Mouse (Mus musculus): Measurements from ENCODE around the gene Mup19. TPM values are rescaled to one million over a fixed set of nuclear protein-coding genes. Genes with fewer than 3 reads are reported as not detected.
"Not testable (repeated sequence)": the region's sequence is repeated elsewhere in the genome, so short reads cannot be mapped to it uniquely, and the experiment has no call there.

Mup19 gene
- total and polyA plus RNA-seq, 3 experiments, result not detected

- Histone ChIP-seq H3K9me3 (replicated peaks; ENCODE audit: insufficient read depth, low read length) (no peaks in the 10 kb centered on the region), H3K27me3 (ENCODE audit: control insufficient read depth in 1 of 2, insufficient read depth in 2 of 2, low read length in 2 of 2) (no peaks in the 10 kb centered on the region), H3K79me2 (ENCODE audit: control insufficient read depth, insufficient read depth, low read length, poor library complexity) (no peaks in the 10 kb centered on the region), H3K4me3 (ENCODE audit: control insufficient read depth in 1 of 2, insufficient read depth in 1 of 2, low read depth in 2 of 2, low read length in 2 of 2) (no peak overlapping the region), H3K9ac (ENCODE audit: control insufficient read depth, low read depth, low read length, poor library complexity, severe bottlenecking) (no peak overlapping the region), H3K27ac (ENCODE audit: control insufficient read depth, low read depth, low read length) (no peak overlapping the region), H3K4me1 (ENCODE audit: control insufficient read depth in 1 of 2, insufficient read depth in 2 of 2, low read length in 2 of 2) (no peaks in the 10 kb centered on the region), H3K36me3 (ENCODE audit: control insufficient read depth in 1 of 2, insufficient read depth in 2 of 2, low read length in 2 of 2) (no peaks in the 10 kb centered on the region)
- DNase-seq (ENCODE audit: low read depth, low spot score), result no peak
- TF ChIP-seq CTCF (IDR thresholded peaks at IDR 0.05 in 2 of 3, conservative IDR thresholded peaks at IDR 0.05 in 1 of 3; ENCODE audit: control insufficient read depth in 1 of 3, insufficient read depth in 1 of 3, low read depth in 2 of 3, low read length in 3 of 3, poor library complexity in 1 of 3, severe bottlenecking in 1 of 3), result no peak
- TF ChIP-seq RCOR1 (IDR thresholded peaks at IDR 0.05; ENCODE audit: low read depth, low read length), result no peak
- no peak for TF ChIP-seq BHLHE40 (IDR thresholded peaks at IDR 0.05; ENCODE audit: borderline replicate concordance, low read depth, low read length)
- no peak for TF ChIP-seq SMC3 (IDR thresholded peaks at IDR 0.05; ENCODE audit: low read depth, low read length)
- TF ChIP-seq ZMIZ1 (IDR thresholded peaks at IDR 0.05; ENCODE audit: low read depth, low read length), result no peak
- no peak for TF ChIP-seq ZKSCAN1 (IDR thresholded peaks at IDR 0.05; ENCODE audit: low read depth, low read length)
Observed at GRCm38 (mm10) chr4:61813435-61813834, 31.4 kb upstream of the Mup19 start.

GRCm38 (mm10) chr4:61811193-61811592, 29.1 kb upstream of the Mup19 start:
- H3K79me2 ChIP-seq (ENCODE audit: control insufficient read depth, insufficient read depth, low read length, poor library complexity); H3K9me3 ChIP-seq (replicated peaks; ENCODE audit: insufficient read depth, low read length); H3K27ac ChIP-seq (ENCODE audit: control insufficient read depth, low read depth, low read length); H3K9ac ChIP-seq (ENCODE audit: control insufficient read depth, low read depth, low read length, poor library complexity, severe bottlenecking); H3K4me3 ChIP-seq (ENCODE audit: control insufficient read depth in 1 of 2, insufficient read depth in 1 of 2, low read depth in 2 of 2, low read length in 2 of 2); H3K36me3 ChIP-seq (ENCODE audit: control insufficient read depth in 1 of 2, insufficient read depth in 2 of 2, low read length in 2 of 2); H3K4me1 ChIP-seq (ENCODE audit: control insufficient read depth in 1 of 2, insufficient read depth in 2 of 2, low read length in 2 of 2); H3K27me3 ChIP-seq (ENCODE audit: control insufficient read depth in 1 of 2, insufficient read depth in 2 of 2, low read length in 2 of 2): not testable (repeated sequence)
- TF ChIP-seq ZC3H11A (IDR thresholded peaks at IDR 0.05; ENCODE audit: low read depth, low read length) (0 out of 2 replicates have a peak, but pooled peaks have one; percentile 26), SMC3 (IDR thresholded peaks at IDR 0.05; ENCODE audit: low read depth, low read length) (peak; percentile 45), CTCF (IDR thresholded peaks at IDR 0.05 in 2 of 3, conservative IDR thresholded peaks at IDR 0.05 in 1 of 3; ENCODE audit: control insufficient read depth in 1 of 3, insufficient read depth in 1 of 3, low read depth in 2 of 3, low read length in 3 of 3, poor library complexity in 1 of 3, severe bottlenecking in 1 of 3) (peak; percentile 56 to 70 (median 63)), RAD21 (IDR thresholded peaks at IDR 0.05; ENCODE audit: low read depth, low read length) (peak; percentile 46)
- DNase-seq (ENCODE audit: low read depth, low spot score), result peak; percentile 20

GRCm38 (mm10) chr4:61808926-61809325, 26.9 kb upstream of the Mup19 start:
- not testable (repeated sequence) for DNase-seq (ENCODE audit: low read depth, low spot score); H3K9ac ChIP-seq (ENCODE audit: control insufficient read depth, low read depth, low read length, poor library complexity, severe bottlenecking); H3K27ac ChIP-seq (ENCODE audit: control insufficient read depth, low read depth, low read length); H3K27me3 ChIP-seq (ENCODE audit: control insufficient read depth in 1 of 2, insufficient read depth in 2 of 2, low read length in 2 of 2); H3K36me3 ChIP-seq (ENCODE audit: control insufficient read depth in 1 of 2, insufficient read depth in 2 of 2, low read length in 2 of 2); H3K9me3 ChIP-seq (replicated peaks; ENCODE audit: insufficient read depth, low read length); H3K4me3 ChIP-seq (ENCODE audit: control insufficient read depth in 1 of 2, insufficient read depth in 1 of 2, low read depth in 2 of 2, low read length in 2 of 2); H3K79me2 ChIP-seq (ENCODE audit: control insufficient read depth, insufficient read depth, low read length, poor library complexity); H3K4me1 ChIP-seq (ENCODE audit: control insufficient read depth in 1 of 2, insufficient read depth in 2 of 2, low read length in 2 of 2)

GRCm38 (mm10) chr4:61789699-61790098, 7.6 kb upstream of the Mup19 start:
- not testable (repeated sequence) for H3K4me1 ChIP-seq (ENCODE audit: control insufficient read depth in 1 of 2, insufficient read depth in 2 of 2, low read length in 2 of 2); H3K9me3 ChIP-seq (replicated peaks; ENCODE audit: insufficient read depth, low read length); H3K27me3 ChIP-seq (ENCODE audit: control insufficient read depth in 1 of 2, insufficient read depth in 2 of 2, low read length in 2 of 2); DNase-seq (ENCODE audit: low read depth, low spot score); H3K36me3 ChIP-seq (ENCODE audit: control insufficient read depth in 1 of 2, insufficient read depth in 2 of 2, low read length in 2 of 2); H3K79me2 ChIP-seq (ENCODE audit: control insufficient read depth, insufficient read depth, low read length, poor library complexity); H3K27ac ChIP-seq (ENCODE audit: control insufficient read depth, low read depth, low read length); H3K9ac ChIP-seq (ENCODE audit: control insufficient read depth, low read depth, low read length, poor library complexity, severe bottlenecking); H3K4me3 ChIP-seq (ENCODE audit: control insufficient read depth in 1 of 2, insufficient read depth in 1 of 2, low read depth in 2 of 2, low read length in 2 of 2)

- DNase-seq (ENCODE audit: low read depth, low spot score); H3K79me2 ChIP-seq (ENCODE audit: control insufficient read depth, insufficient read depth, low read length, poor library complexity); H3K36me3 ChIP-seq (ENCODE audit: control insufficient read depth in 1 of 2, insufficient read depth in 2 of 2, low read length in 2 of 2); H3K9me3 ChIP-seq (replicated peaks; ENCODE audit: insufficient read depth, low read length); H3K27ac ChIP-seq (ENCODE audit: control insufficient read depth, low read depth, low read length); H3K4me3 ChIP-seq (ENCODE audit: control insufficient read depth in 1 of 2, insufficient read depth in 1 of 2, low read depth in 2 of 2, low read length in 2 of 2); H3K4me1 ChIP-seq (ENCODE audit: control insufficient read depth in 1 of 2, insufficient read depth in 2 of 2, low read length in 2 of 2); H3K9ac ChIP-seq (ENCODE audit: control insufficient read depth, low read depth, low read length, poor library complexity, severe bottlenecking); H3K27me3 ChIP-seq (ENCODE audit: control insufficient read depth in 1 of 2, insufficient read depth in 2 of 2, low read length in 2 of 2): not testable (repeated sequence)
Observed at GRCm38 (mm10) chr4:61784231-61784630, 2.2 kb upstream of the Mup19 start.
